In the genomic region with DNA sequence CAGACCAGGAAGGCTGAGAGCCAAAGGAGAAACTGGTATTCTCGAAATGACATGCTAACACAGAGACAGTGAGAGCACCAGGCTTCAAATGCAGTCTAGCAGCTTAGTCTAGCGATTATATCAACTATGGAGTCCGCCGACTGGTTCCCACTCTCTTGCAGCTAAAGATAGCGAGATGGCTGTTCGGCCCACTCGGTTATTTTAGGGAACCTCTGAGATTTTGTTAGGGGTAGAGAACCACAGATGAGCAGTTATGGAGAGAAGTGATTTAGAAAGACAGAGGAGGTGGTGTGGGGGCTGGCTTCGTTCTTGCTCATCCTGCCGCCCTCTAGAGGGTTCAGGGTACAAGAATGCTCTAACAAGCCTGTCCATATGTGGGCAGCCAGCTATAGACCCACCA, we compare ENCODE assay signal across 14 mouse cellular contexts. TPM values are rescaled to one million over a fixed set of nuclear protein-coding genes. Genes with fewer than 3 reads are reported as not detected.
DNase-seq lines count a peak whose midpoint lies in the region; ATAC-seq lines count a peak whose summit lies in the region.
"Had no signal": no experiment of that assay in that cellular context is flagged by ENCODE, and none has a peak within 500 bp of the region (broad histone marks: within the 10 kb centered on the region; RNA-seq: fewer than 3 reads in every experiment).

No protein-coding gene starts in this region.

- H3K27ac ChIP-seq in heart, embryonic 12.5 days (ENCODE audit: poor library complexity, severe bottlenecking) = peak overlapping the region; percentile 11; the same call in 1 of the 2 replicates
- H3K27ac ChIP-seq: embryonic facial prominence, embryonic 12.5 days had no signal

- ATAC-seq in heart, embryonic 12.5 days (ENCODE audit: insufficient number of reproducible peaks, low FRiP score) = no peak

- H3K36me3 ChIP-seq in heart, embryonic 12.5 days = peaks cover 34% of the 10 kb centered on the region

- H3K4me3 ChIP-seq in heart, embryonic 12.5 days = no peak overlapping the region
- H3K4me3 ChIP-seq: embryonic facial prominence, embryonic 12.5 days had no signal

- H3K9me3 ChIP-seq in heart, embryonic 12.5 days (replicated peaks) = no peaks in the 10 kb centered on the region
- H3K9me3 ChIP-seq: embryonic facial prominence, embryonic 12.5 days had no signal

- no peak for DNase-seq in heart, adult 18-20 months
- DNase-seq in layer of hippocampus, adult 9-11 months = peak; percentile 65
- DNase-seq in layer of hippocampus, adult 8-10 months (ENCODE audit: low spot score in 2 of 2) = no peak
- DNase-seq in frontal cortex, adult 2 months (ENCODE audit: extremely low spot score in 1 of 2, low spot score in 1 of 2) = peak; percentile 86 to 90
- DNase-seq in right cerebral cortex, postnatal 10 days (ENCODE audit: low spot score in 2 of 2) = peak; percentile 65 to 82
- no peak for DNase-seq in c-Kit-positive CD71-positive TER-119-positive erythroid progenitor cells, embryonic 14.5 days (ENCODE audit: low spot score)
- no peak for DNase-seq in testis, postnatal 10 days (ENCODE audit: low spot score)
- DNase-seq: cerebellum, adult 2 months; lung, postnatal 14 days had no signal

- H3K4me2 ChIP-seq in heart, embryonic 12.5 days = peak overlapping the region; percentile 42
- H3K4me2 ChIP-seq: embryonic facial prominence, embryonic 12.5 days; liver, embryonic 11.5 days; midbrain, embryonic 11.5 days had no signal

- H3K4me1 ChIP-seq in heart, embryonic 12.5 days (replicated peaks) = peaks cover 58% of the 10 kb centered on the region

- no peaks in the 10 kb centered on the region for H3K27me3 ChIP-seq in heart, embryonic 12.5 days (replicated peaks)
- H3K27me3 ChIP-seq: embryonic facial prominence, embryonic 12.5 days had no signal

- no peak overlapping the region for H3K9ac ChIP-seq in heart, embryonic 12.5 days
- H3K9ac ChIP-seq: embryonic facial prominence, embryonic 12.5 days had no signal

- WGBS in heart, embryonic 12.5 days = 59% methylated on average over 9 of the region's 9 CpGs

RNA-seq across cellular contexts. Expression of gene Pbx1, which starts 13.2 kb away (rescaled TPM):
- 26.2 and 26.3 TPM in 2 replicates for polyA plus RNA-seq in heart, embryonic 12.5 days (2016; fragmentation: Nextera tagmentation; extraction: Ambion mirVana)
- total RNA-seq in heart, adult 18-20 months (2021) = 10 to 100 TPM; 49.2 to 51.9 TPM
- total RNA-seq in layer of hippocampus, adult 8-10 months (2022) = 100 to 1,000 TPM; 117 to 134 (median 122) TPM
- polyA plus RNA-seq in frontal cortex, adult 2 months (2012; rRNA removed) = 125 and 130 TPM in 2 replicates
- total RNA-seq: MEL had no signal

Comparison
In these comparisons a context has a peak if more than half of its experiments do, and no peak if none do; other contexts are left out.
1. DNase-seq: peak in layer of hippocampus, adult 9-11 months (single experiment), frontal cortex, adult 2 months (2 of 2) and right cerebral cortex, postnatal 10 days (2 of 2); none in heart, adult 18-20 months (0 of 2), layer of hippocampus, adult 8-10 months (0 of 2), c-Kit-positive CD71-positive TER-119-positive erythroid progenitor cells, embryonic 14.5 days (single experiment) and testis, postnatal 10 days (single experiment).